Mouse (Mus musculus) thymus, postnatal 10 days (tissue): ENCODE measurements around the gene Fam114a1.

Experiments
- DNase-seq, 2 experiments: peaks; one replicate each; pipeline ENCODE4 v3.0.0; 2021; ENCODE audit warnings: low spot score in 2 of 2

Gene Fam114a1

GRCm38 (mm10) chr5:65057596-65057995 is 87.7 kb downstream of the Fam114a1 start:
- DNase-seq: no peak

GRCm38 (mm10) chr5:65059806-65060205 is 89.9 kb downstream of the Fam114a1 start:
- no peak for DNase-seq

GRCm38 (mm10) chr5:65062236-65062635 is 92.4 kb downstream of the Fam114a1 start:
- no peak for DNase-seq

- no peak for DNase-seq
These were observed 93.4 kb downstream of the Fam114a1 start for GRCm38 (mm10) chr5:65063266-65063665.

GRCm38 (mm10) chr5:65068166-65068565 is 98.3 kb downstream of the Fam114a1 start:
- no peak for DNase-seq

- no peak for DNase-seq
These were observed 100.0 kb downstream of the Fam114a1 start for GRCm38 (mm10) chr5:65069872-65070271.

- DNase-seq: no peak
These were observed 101.8 kb downstream of the Fam114a1 start for GRCm38 (mm10) chr5:65071689-65072118.

GRCm38 (mm10) chr5:65073247-65073646 is 103.4 kb downstream of the Fam114a1 start:
- no peak for DNase-seq

GRCm38 (mm10) chr5:65074693-65075092 is 104.8 kb downstream of the Fam114a1 start:
- no peak for DNase-seq

GRCm38 (mm10) chr5:65076087-65076486 is 106.2 kb downstream of the Fam114a1 start:
- no peak for DNase-seq

- no peak for DNase-seq
These were observed 106.9 kb downstream of the Fam114a1 start for GRCm38 (mm10) chr5:65076748-65077147.

GRCm38 (mm10) chr5:65078081-65078480 is 108.2 kb downstream of the Fam114a1 start:
- DNase-seq: no peak

GRCm38 (mm10) chr5:65079881-65080280 is 110.0 kb downstream of the Fam114a1 start:
- DNase-seq: no peak

GRCm38 (mm10) chr5:65081836-65082235 is 112.0 kb downstream of the Fam114a1 start:
- DNase-seq: no peak

- no peak for DNase-seq
These were observed 116.7 kb downstream of the Fam114a1 start for GRCm38 (mm10) chr5:65086522-65086921.

- DNase-seq: no peak
These were observed 119.8 kb downstream of the Fam114a1 start for GRCm38 (mm10) chr5:65089707-65090106.

GRCm38 (mm10) chr5:65091184-65091858 is 121.5 kb downstream of the Fam114a1 start:
- peak in 1 of 2 experiments; percentile 12 for DNase-seq
